Mouse (Mus musculus): ENCODE results near the gene Senp2. TPM values are rescaled to one million over a fixed set of nuclear protein-coding genes. Genes with fewer than 3 reads are reported as not detected.

The Senp2 gene
- polyA plus RNA-seq (2014; fragmentation: Illumina TruSeq; extraction: RNeasy Lipid Tissue Mini Kit (QIAGEN cat#74804); ENCODE audit: low read depth, low replicate concordance), result 43.7 TPM

GRCm38 (mm10) chr16:22009099-22009584 is at the start of gene Senp2:
TSS of gene Senp2 (plus strand) at chr16:22009484.

DNA sequence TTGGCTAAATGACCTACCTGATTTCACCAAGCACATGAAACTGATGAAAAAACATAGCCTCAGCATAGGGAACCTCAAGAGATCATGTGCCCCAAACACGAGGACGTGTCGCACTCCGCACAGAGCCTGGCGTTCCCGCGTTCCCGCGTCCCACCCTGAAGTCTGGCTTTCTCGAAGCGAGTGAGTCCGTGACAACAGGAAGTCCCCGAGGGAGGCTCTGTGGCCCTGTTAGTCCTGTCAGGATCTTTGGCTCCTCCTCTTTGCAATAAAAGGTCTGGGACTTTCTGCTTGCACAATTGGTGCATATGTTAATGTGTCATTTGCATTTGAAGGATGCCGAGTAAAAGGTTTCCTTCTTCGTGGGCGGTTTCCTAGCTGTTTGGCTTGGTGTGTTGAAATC is 14.0 kb upstream of the Senp2 start, which contains the start of gene Liph:
Gene Liph, minus strand, starts transcription at position 360 of the 400 bp plus-strand sequence.

Other genes with a start within 250 kb of the Senp2 start
- gene Ehhadh, start 221.7 kb upstream of the Senp2 start, polyA plus RNA-seq (2014; fragmentation: Illumina TruSeq; extraction: RNeasy Lipid Tissue Mini Kit (QIAGEN cat#74804); ENCODE audit: low read depth, low replicate concordance), result 666 TPM
- 7.1 TPM for gene Map3k13, start 215.1 kb upstream of the Senp2 start, polyA plus RNA-seq (2014; fragmentation: Illumina TruSeq; extraction: RNeasy Lipid Tissue Mini Kit (QIAGEN cat#74804); ENCODE audit: low read depth, low replicate concordance)
- 6.4 TPM for gene Tmem41a, start 61.9 kb upstream of the Senp2 start, polyA plus RNA-seq (2014; fragmentation: Illumina TruSeq; extraction: RNeasy Lipid Tissue Mini Kit (QIAGEN cat#74804); ENCODE audit: low read depth, low replicate concordance)
- gene Liph, start 13.8 kb upstream of the Senp2 start, polyA plus RNA-seq (2014; fragmentation: Illumina TruSeq; extraction: RNeasy Lipid Tissue Mini Kit (QIAGEN cat#74804); ENCODE audit: low read depth, low replicate concordance), result 0.61 TPM
- 4.1 TPM for gene Igf2bp2, start 153.8 kb downstream of the Senp2 start, polyA plus RNA-seq (2014; fragmentation: Illumina TruSeq; extraction: RNeasy Lipid Tissue Mini Kit (QIAGEN cat#74804); ENCODE audit: low read depth, low replicate concordance)